Mouse (Mus musculus) gastrocnemius, adult 2 months (tissue): Measurements from ENCODE around the gene Slc8a3. TPM values are rescaled to one million over a fixed set of nuclear protein-coding genes. Genes with fewer than 3 reads are reported as not detected.
"Not testable (repeated sequence)": the region's sequence is repeated elsewhere in the genome, so short reads cannot be mapped to it uniquely, and the experiment has no call there.

ENCODE experiments used
- DNase-seq: peaks from one replicate; pipeline ENCODE4 v3.0.0; 2022
- H3K27ac ChIP-seq: fragments of 200-600 bp; 2 replicates; pipeline ENCODE4 v1.8.1; 2022; ENCODE audit warnings: mild to moderate bottlenecking
- H3K4me3 ChIP-seq: fragments of 200-600 bp; 2 replicates; pipeline ENCODE4 v1.8.1; 2022; ENCODE audit warnings: mild to moderate bottlenecking, moderate library complexity
- CTCF ChIP-seq: fragments of 200-600 bp; IDR thresholded peaks from 2 replicates; pipeline ENCODE4 v1.8.1; 2022; ENCODE audit warnings: antibody characterized with exemption, mild to moderate bottlenecking, moderate library complexity
- intact Hi-C: fragments of 180-260 bp; cut with DNase I; formaldehyde crosslinking; loops from one replicate; pipeline ENCODE4 v1.15.1; 2025
- long read RNA-seq, 2 experiments: library from polyadenylated mRNA; stranded (forward); transcript quantifications; one replicate each; pipeline ENCODE4 v2.0.0; 2021
- total RNA-seq, 2 experiments: library from RNA; stranded (reverse); gene quantifications; 2 replicates each; pipeline ENCODE4 v1.2.3; 2021

The Slc8a3 gene
- total RNA-seq = 10 to 100 TPM; 23.6 to 26.1 TPM
- long read RNA-seq, experiment 1, partial matches to known transcripts = 0 of 23 reads
- long read RNA-seq, experiment 1, other reads (novel, unspliced or antisense) = 23 of 23 reads
- long read RNA-seq, experiment 2, full-length matches to known transcripts = 1 of 17 reads
- long read RNA-seq, experiment 2, partial matches to known transcripts = 2 of 17 reads
- long read RNA-seq, experiment 2, other reads (novel, unspliced or antisense) = 14 of 17 reads

- H3K4me3 ChIP-seq = peak within 1 kb of the TSS; percentile 79
- peak; percentile 12; the same call in 1 of the 2 replicates for TF ChIP-seq CTCF
- H3K27ac ChIP-seq = peak within 1 kb of the TSS; percentile 95
- peak; percentile 75 for DNase-seq
- intact Hi-C loops = loop anchor here (2.0 to 5.0 kb wide), 4 partner anchors 46 to 131 kb away; no protein-coding TSS in a partner anchor
Measured at GRCm38 (mm10) chr12:81332875-81333421, at the start of gene Slc8a3. Gene Slc8a3, minus strand, starts transcription at chr12:81333180.

DNA sequence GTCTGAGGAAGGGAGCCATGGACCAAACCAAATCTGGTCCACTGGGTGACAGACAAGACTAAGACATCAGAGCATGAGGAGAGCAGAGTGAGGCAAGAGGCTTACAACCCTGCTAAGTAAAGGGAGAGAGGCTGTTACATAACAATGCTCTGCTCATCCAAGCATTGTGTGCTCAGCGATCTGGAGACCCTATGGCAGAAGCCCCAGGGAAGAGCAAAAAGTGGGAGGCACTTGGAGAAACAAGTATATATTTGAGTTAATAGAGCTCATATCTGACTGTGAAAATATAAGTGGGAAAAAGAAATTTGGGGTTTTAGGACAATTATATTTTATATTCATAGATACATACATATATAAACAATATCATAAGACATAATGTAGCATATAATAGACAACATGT lies 46.4 kb upstream of the Slc8a3 start, which contains the start of gene Gm4787:
Gene Gm4787, minus strand, starts transcription at position 101 of the 400 bp plus-strand sequence.
- H3K4me3 ChIP-seq, DNase-seq, intact Hi-C loops, H3K27ac ChIP-seq: not testable (repeated sequence)

- DNase-seq = no peak
- intact Hi-C loops = loop anchor here (2.0 to 5.0 kb wide), 4 partner anchors 47 to 132 kb away; no protein-coding TSS in a partner anchor
- H3K4me3 ChIP-seq = peak overlapping the region; percentile 79
- peak overlapping the region; percentile 95 for H3K27ac ChIP-seq
- no peak for TF ChIP-seq CTCF
Measured at GRCm38 (mm10) chr12:81333841-81334240, 861 bp upstream of the Slc8a3 start.

- H3K4me3 ChIP-seq = peak overlapping the region; percentile 79
- intact Hi-C loops = loop anchor here (2.0 to 5.0 kb wide), 4 partner anchors 45 to 130 kb away; no protein-coding TSS in a partner anchor
- TF ChIP-seq CTCF = no peak
- peak; percentile 73 for DNase-seq
- H3K27ac ChIP-seq = peak overlapping the region; percentile 95
Measured at GRCm38 (mm10) chr12:81331937-81332874, 774 bp downstream of the Slc8a3 start.

DNA sequence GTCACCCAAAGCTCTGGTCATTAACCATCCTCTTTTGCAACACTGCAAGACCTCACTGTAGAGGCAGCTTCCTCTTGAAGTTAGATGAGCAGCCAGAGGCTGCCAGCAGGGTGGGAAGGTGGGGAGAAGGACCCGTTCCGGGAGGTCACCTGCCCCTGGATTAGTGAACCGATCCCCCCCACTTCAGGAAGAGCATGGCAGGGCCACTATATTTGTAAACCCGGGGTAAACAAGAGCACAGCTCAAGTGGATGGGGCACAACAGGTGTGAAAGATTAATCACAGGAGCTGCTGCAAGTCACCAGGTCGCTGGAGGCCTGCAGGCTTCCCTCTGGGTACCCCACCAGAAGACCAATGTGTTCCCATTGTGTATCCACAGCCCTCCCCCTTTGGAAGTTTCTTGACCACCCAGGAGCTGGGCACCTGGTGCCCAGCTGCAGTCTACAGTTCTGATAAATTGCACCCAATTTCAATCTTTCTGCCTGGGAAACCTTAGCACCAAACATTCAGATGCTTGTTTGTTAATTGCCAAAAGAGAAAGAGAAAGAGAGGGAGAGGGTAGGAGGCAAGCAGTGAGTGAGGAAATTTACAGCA lies 1.8 kb downstream of the Slc8a3 start:
- DNase-seq = peak; percentile 37
- intact Hi-C loops = loop anchor here (5.0 kb wide), 3 partner anchors 44 to 129 kb away; no protein-coding TSS in a partner anchor
- no peak for TF ChIP-seq CTCF
- Histone ChIP-seq H3K4me3 (peak overlapping the region; percentile 79), H3K27ac (peak overlapping the region; percentile 86)

GRCm38 (mm10) chr12:81324991-81325390 lies 8.0 kb downstream of the Slc8a3 start:
- no peak for DNase-seq
- no peak for TF ChIP-seq CTCF
- intact Hi-C loops = no loop called here
- no peak overlapping the region for H3K27ac ChIP-seq
- H3K4me3 ChIP-seq = no peak overlapping the region

DNA sequence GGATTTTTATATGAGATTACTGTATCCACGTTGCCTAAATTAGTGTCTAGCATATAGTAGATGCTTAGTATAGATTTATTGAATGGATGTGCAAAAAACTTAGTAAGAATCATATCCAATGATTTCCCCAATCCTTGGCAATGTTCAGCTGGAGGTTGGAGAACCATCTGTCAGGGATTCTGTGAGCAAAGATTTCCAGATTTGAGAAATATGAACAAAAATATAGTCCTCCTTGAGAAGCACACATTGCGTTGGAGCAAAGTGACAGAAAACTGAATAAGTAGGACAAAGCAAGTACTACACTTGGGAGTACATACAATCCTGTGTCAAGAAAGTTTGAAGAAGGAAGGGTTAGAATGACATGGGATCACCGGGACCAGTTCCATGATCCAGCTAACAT lies 8.9 kb downstream of the Slc8a3 start:
- Histone ChIP-seq H3K4me3 (no peak overlapping the region), H3K27ac (no peak overlapping the region)
- TF ChIP-seq CTCF = no peak
- intact Hi-C loops = no loop called here
- no peak for DNase-seq

GRCm38 (mm10) chr12:81321021-81321420 lies 12.0 kb downstream of the Slc8a3 start:
- H3K27ac ChIP-seq = no peak overlapping the region
- DNase-seq = no peak
- intact Hi-C loops = no loop called here
- TF ChIP-seq CTCF = no peak
- H3K4me3 ChIP-seq = no peak overlapping the region

DNA sequence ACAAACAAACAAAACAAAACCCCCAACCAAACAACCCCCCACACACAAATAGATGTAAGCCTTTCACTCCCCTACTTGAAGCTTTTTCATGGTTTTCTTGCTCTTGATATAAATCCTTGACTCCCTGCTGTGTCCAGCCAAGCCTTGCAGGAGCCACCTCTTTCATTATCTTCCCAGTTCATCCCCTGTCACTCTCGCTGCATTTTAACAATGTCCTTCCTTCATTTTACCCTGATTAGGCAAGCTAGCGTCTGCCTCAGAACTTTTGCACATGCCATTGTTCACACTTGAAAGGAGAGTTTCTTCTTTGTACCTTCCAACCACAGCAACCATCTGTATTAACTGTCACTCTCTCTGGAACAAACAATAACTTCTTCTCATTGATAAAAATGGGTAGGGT lies 15.2 kb downstream of the Slc8a3 start:
- no peak overlapping the region for H3K4me3 ChIP-seq
- no peak for DNase-seq
- TF ChIP-seq CTCF = no peak
- H3K27ac ChIP-seq = no peak overlapping the region
- intact Hi-C loops = no loop called here

DNA sequence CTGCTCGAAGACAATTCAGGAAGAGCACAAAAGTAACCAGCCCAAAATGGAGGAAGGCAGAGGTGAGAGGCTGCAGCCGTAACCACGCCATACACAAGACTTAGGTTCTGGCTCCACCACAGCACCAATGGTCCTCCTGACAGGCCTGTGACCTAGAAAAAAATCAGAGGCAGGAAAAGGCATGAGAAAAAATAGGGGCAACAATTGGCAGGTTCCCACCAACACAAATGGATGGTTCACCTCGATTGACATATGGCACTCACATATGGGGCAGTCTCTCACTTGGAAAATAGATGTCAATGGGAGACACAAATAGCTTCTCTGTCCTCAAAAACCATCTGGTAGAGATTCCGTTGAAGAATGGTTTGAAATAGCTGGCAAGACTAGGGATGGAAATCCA lies 17.0 kb downstream of the Slc8a3 start:
- no peak for DNase-seq
- intact Hi-C loops = no loop called here
- Histone ChIP-seq H3K27ac (no peak overlapping the region), H3K4me3 (no peak overlapping the region)
- TF ChIP-seq CTCF = no peak

GRCm38 (mm10) chr12:81303626-81304025 lies 29.4 kb downstream of the Slc8a3 start:
- no peak for DNase-seq
- no peak overlapping the region for H3K27ac ChIP-seq
- TF ChIP-seq CTCF = no peak
- intact Hi-C loops = no loop called here
- H3K4me3 ChIP-seq = no peak overlapping the region

GRCm38 (mm10) chr12:81294613-81295012 lies 38.4 kb downstream of the Slc8a3 start:
- TF ChIP-seq CTCF = no peak
- Histone ChIP-seq H3K27ac (no peak overlapping the region), H3K4me3 (no peak overlapping the region)
- no peak for DNase-seq
- intact Hi-C loops = no loop called here

DNA sequence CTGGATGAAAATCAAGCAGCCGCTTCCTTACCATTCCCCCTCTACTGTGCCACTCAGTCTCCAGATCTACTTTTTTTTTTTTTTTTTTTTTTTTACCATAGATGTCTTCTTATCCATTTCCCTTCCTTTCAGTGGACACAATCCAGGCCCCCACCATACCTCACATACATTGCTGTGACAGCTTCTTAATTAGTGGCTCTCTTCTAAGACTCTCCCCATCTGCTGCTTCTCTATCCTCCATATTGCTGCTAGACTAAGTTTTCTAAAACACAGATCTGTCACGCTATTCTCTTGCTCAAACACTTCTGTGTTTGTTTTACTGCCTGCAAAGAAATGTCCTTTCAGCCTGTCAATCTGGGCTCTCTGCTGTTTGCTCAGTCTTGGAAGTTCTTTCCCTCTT lies 54.9 kb downstream of the Slc8a3 start:
- Histone ChIP-seq H3K27ac (no peak overlapping the region), H3K4me3 (no peak overlapping the region)
- no peak for TF ChIP-seq CTCF
- DNase-seq = no peak
- intact Hi-C loops = no loop called here
